Mouse (Mus musculus): Measurements from ENCODE around the gene Cdip1. TPM values are rescaled to one million over a fixed set of nuclear protein-coding genes. Genes with fewer than 3 reads are reported as not detected.
A peak's percentile ranks its signal among the peaks of the same experiment; 100 is the strongest.

Cdip1 gene
- 113 and 118 TPM in 2 replicates for polyA plus RNA-seq (2014; fragmentation: Nextera tagmentation; extraction: Ambion mirVana)

DNA sequence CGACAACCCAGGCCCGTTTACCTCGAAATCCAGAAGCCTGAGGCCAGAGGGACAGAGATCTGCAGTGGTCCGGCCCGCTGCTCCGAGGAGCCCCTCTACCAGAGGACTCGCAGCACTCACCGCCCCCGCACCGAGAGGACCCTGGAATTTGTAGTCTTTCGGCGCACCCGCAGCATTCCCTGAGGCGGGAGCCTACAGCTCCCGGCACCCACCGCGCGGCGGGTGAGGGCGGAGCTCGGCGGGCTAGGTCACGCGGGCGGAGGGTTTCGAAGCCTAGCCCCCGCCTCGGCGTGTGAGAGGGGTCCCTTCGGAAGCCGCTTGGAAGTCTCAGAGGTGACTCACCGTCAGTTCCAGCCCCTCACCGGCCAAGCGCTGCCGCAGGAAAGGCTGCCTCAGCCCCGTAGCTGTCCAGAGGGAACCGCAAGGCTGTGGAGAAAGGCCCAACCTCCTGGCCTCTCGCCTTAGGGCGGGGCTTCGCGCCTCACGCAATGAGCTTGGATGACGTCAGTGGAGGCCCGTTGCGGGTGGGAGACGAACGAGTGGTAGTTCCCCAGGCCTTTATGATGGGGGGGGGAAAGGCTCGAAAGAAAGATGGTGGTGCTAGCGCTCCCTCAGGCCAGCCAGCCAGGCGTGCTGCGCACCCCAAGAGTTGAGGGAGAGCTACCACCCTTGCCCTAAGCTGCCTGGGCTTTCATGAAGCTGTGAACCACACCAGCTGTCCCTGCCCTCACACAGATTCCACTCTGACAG is at the start of gene Cdip1:
Gene Cdip1, minus strand, starts transcription at position 483 of the 750 bp plus-strand sequence.
- H3K4me3 ChIP-seq (ENCODE audit: low read depth, low read length) = peak within 1 kb of the TSS; percentile 88
- no peaks in the 10 kb centered on the region for H3K36me3 ChIP-seq (ENCODE audit: control insufficient read depth, insufficient read depth, low read length)
- under 1% methylated on average over 51 of the region's 51 CpGs for WGBS (ENCODE audit: insufficient replicate concordance)
- H3K4me1 ChIP-seq (ENCODE audit: control insufficient read depth, insufficient read depth, low read length) = peaks cover 29% of the 10 kb centered on the region
- H3K9ac ChIP-seq (ENCODE audit: low read depth, low read length) = peak within 1 kb of the TSS; percentile 93
- H3K4me2 ChIP-seq = peak within 1 kb of the TSS; percentile 90
- H3K9me3 ChIP-seq (replicated peaks; ENCODE audit: control insufficient read depth, low read length) = no peaks in the 10 kb centered on the region
- peak within 1 kb of the TSS; percentile 99 for H3K27ac ChIP-seq (ENCODE audit: low read depth, low read length)
- no peaks in the 10 kb centered on the region for H3K27me3 ChIP-seq (ENCODE audit: control insufficient read depth, insufficient read depth, low read length)
- peak; percentile 97 for ATAC-seq (replicated peaks; ENCODE audit: insufficient number of reproducible peaks, low FRiP score, low TSS enrichment)

DNA sequence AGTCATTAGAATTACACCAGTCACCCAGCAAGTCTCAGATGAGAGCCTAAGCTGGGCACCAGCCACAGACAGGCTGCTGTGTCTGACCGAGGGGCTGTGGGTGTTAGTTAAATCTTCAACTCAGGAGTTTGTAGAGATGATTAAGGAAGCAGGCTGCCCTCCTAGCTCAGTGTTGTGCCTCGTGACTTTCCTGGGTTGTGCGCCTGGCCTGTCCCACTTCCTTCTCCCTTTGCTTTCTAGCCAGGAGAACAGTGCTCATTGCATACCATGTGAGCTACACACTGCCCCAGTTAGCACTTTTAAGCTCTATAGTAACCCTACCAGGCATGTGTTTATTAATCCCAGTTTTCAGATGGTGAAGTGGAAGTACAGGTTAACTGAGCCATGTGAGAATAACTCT is 49.5 kb upstream of the Cdip1 start:
- ATAC-seq (replicated peaks; ENCODE audit: insufficient number of reproducible peaks, low FRiP score, low TSS enrichment) = no peak
- 68% methylated on average over 3 of the region's 3 CpGs for WGBS (ENCODE audit: insufficient replicate concordance)
- no peak overlapping the region for H3K27ac ChIP-seq (ENCODE audit: low read depth, low read length)

DNA sequence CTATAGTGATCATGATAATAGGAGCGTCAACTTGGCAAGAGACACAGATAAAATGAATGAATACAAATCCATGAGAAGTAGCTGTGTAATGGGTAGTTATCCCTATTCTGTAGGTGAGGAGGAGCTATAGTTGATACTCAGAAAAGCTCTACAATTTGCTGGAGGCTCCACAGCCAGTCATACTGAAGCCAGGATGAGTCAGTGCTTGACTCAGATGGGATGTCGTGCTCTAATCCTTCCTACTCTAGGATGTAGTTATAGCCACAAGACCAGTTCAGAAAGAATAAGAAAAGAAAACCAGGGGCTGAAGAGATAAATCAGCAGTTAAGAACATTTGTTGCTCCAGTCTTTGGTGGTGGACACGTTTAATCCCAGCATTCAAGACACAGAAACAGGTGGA is 47.5 kb upstream of the Cdip1 start:
- H3K4me1 ChIP-seq (ENCODE audit: control insufficient read depth, insufficient read depth, low read length) = no peaks in the 10 kb centered on the region
- 70% methylated on average over 3 of the region's 3 CpGs for WGBS (ENCODE audit: insufficient replicate concordance)
- no peaks in the 10 kb centered on the region for H3K9me3 ChIP-seq (replicated peaks; ENCODE audit: control insufficient read depth, low read length)
- no peaks in the 10 kb centered on the region for H3K27me3 ChIP-seq (ENCODE audit: control insufficient read depth, insufficient read depth, low read length)
- no peaks in the 10 kb centered on the region for H3K36me3 ChIP-seq (ENCODE audit: control insufficient read depth, insufficient read depth, low read length)
- no peak overlapping the region for H3K27ac ChIP-seq (ENCODE audit: low read depth, low read length)
- no peak overlapping the region for H3K9ac ChIP-seq (ENCODE audit: low read depth, low read length)
- H3K4me2 ChIP-seq = no peak overlapping the region
- H3K4me3 ChIP-seq (ENCODE audit: low read depth, low read length) = no peak overlapping the region
- no peak for ATAC-seq (replicated peaks; ENCODE audit: insufficient number of reproducible peaks, low FRiP score, low TSS enrichment)

More for the DNA sequence above, 49.5 kb upstream of the Cdip1 start:
- Histone ChIP-seq H3K9me3 (replicated peaks; ENCODE audit: control insufficient read depth, low read length) (no peaks in the 10 kb centered on the region), H3K4me1 (ENCODE audit: control insufficient read depth, insufficient read depth, low read length) (no peaks in the 10 kb centered on the region), H3K27me3 (ENCODE audit: control insufficient read depth, insufficient read depth, low read length) (no peaks in the 10 kb centered on the region), H3K9ac (ENCODE audit: low read depth, low read length) (no peak overlapping the region), H3K4me3 (ENCODE audit: low read depth, low read length) (no peak overlapping the region), H3K4me2 (no peak overlapping the region), H3K36me3 (ENCODE audit: control insufficient read depth, insufficient read depth, low read length) (no peaks in the 10 kb centered on the region)

- Histone ChIP-seq H3K27ac (ENCODE audit: low read depth, low read length) (no peak within 1 kb of the TSS), H3K4me2 (no peak within 1 kb of the TSS), H3K36me3 (ENCODE audit: control insufficient read depth, insufficient read depth, low read length) (no peaks in the 10 kb centered on the region), H3K4me1 (ENCODE audit: control insufficient read depth, insufficient read depth, low read length) (no peaks in the 10 kb centered on the region), H3K9me3 (replicated peaks; ENCODE audit: control insufficient read depth, low read length) (no peaks in the 10 kb centered on the region), H3K9ac (ENCODE audit: low read depth, low read length) (no peak within 1 kb of the TSS), H3K4me3 (ENCODE audit: low read depth, low read length) (no peak within 1 kb of the TSS), H3K27me3 (ENCODE audit: control insufficient read depth, insufficient read depth, low read length) (no peaks in the 10 kb centered on the region)
- no peak for ATAC-seq (replicated peaks; ENCODE audit: insufficient number of reproducible peaks, low FRiP score, low TSS enrichment)
- WGBS (ENCODE audit: insufficient replicate concordance) = 69% methylated on average over 3 of the region's 3 CpGs
Measured at GRCm38 (mm10) chr16:4835191-4835590, 45.1 kb upstream of the Cdip1 start, which contains the start of gene 4930562C15Rik. TSS of gene 4930562C15Rik (plus strand) at chr16:4835416.

- Histone ChIP-seq H3K4me3 (ENCODE audit: low read depth, low read length) (no peak overlapping the region), H3K9me3 (replicated peaks; ENCODE audit: control insufficient read depth, low read length) (no peaks in the 10 kb centered on the region), H3K27ac (ENCODE audit: low read depth, low read length) (no peak overlapping the region), H3K4me1 (ENCODE audit: control insufficient read depth, insufficient read depth, low read length) (no peaks in the 10 kb centered on the region), H3K9ac (ENCODE audit: low read depth, low read length) (no peak overlapping the region), H3K27me3 (ENCODE audit: control insufficient read depth, insufficient read depth, low read length) (no peaks in the 10 kb centered on the region), H3K4me2 (no peak overlapping the region), H3K36me3 (ENCODE audit: control insufficient read depth, insufficient read depth, low read length) (no peaks in the 10 kb centered on the region)
- ATAC-seq (replicated peaks; ENCODE audit: insufficient number of reproducible peaks, low FRiP score, low TSS enrichment) = no peak
- WGBS (ENCODE audit: insufficient replicate concordance) = 56% methylated on average over 2 of the region's 2 CpGs
Measured at GRCm38 (mm10) chr16:4833858-4834257, 43.8 kb upstream of the Cdip1 start.

DNA sequence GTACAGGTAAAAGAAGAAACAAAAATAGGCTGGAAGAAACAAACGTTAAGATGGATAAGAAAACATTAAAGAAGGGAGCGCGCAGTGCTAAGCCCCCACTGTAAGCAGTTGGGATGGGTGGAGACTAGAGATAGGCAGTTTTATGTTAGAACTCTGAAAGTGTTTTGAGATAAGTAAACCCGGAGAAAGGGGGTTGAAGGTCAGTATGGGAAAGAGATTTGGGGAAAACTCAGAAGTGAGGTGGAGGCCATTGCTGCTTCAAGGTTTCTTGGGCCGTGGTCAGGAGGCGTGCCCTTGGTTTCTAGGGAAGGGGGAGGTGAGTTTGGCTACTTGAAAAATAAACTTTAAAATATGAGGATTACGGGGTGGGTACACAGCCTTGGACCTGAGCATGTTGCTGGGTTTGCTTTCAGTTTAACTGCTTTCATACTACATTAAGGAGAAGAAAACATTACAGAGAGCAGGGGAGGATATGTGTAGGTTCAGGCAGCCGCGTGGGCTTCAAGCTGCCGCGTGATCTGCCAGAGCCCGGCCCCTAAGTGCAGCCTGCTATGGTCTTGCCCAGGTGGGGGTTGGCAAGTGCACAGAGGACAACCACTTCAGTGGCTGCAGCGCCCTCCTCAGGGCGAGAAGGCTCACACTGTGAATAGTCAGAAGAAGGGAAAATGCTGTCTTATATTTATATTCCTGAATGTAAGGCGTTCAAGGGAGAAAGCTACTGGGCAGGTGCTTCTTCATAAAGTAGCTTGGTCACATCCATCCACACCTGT is 41.7 kb upstream of the Cdip1 start:
- Histone ChIP-seq H3K9ac (ENCODE audit: low read depth, low read length) (no peak overlapping the region), H3K36me3 (ENCODE audit: control insufficient read depth, insufficient read depth, low read length) (no peaks in the 10 kb centered on the region), H3K4me1 (ENCODE audit: control insufficient read depth, insufficient read depth, low read length) (no peaks in the 10 kb centered on the region), H3K27ac (ENCODE audit: low read depth, low read length) (no peak overlapping the region), H3K27me3 (ENCODE audit: control insufficient read depth, insufficient read depth, low read length) (no peaks in the 10 kb centered on the region), H3K9me3 (replicated peaks; ENCODE audit: control insufficient read depth, low read length) (no peaks in the 10 kb centered on the region), H3K4me2 (no peak overlapping the region), H3K4me3 (ENCODE audit: low read depth, low read length) (no peak overlapping the region)
- WGBS (ENCODE audit: insufficient replicate concordance) = 60% methylated on average over 15 of the region's 15 CpGs
- ATAC-seq (replicated peaks; ENCODE audit: insufficient number of reproducible peaks, low FRiP score, low TSS enrichment) = no peak

DNA sequence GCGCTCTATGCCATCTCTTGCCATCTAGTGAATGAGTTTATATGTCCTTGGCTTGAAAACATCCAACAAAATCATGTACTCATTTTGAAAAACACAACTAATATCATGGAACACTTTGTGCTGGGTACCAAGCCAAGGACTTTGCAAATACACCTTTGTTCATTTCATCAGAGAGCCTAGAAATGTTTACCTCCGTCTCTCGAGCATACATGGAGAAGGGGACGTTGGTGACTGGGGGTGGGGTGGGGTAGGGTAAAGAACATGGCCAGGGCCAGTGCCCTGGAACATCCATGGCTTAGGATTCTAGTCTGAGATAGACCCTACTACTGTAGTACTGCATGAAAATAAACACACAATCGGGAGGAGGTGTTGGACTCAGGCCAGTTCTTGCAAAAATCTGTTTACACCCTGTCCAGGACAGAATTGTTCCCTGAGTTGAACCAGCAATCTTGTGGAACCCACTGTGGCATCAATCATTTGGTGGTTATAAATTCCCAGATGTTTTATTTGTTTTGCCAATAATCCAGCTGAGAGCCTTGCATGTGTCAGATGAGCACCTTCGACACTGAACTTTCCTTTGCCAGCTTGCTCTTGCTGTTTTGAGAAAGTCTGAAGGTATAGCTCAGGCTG is 39.3 kb upstream of the Cdip1 start:
- Histone ChIP-seq H3K4me3 (ENCODE audit: low read depth, low read length) (no peak overlapping the region), H3K9me3 (replicated peaks; ENCODE audit: control insufficient read depth, low read length) (no peaks in the 10 kb centered on the region), H3K36me3 (ENCODE audit: control insufficient read depth, insufficient read depth, low read length) (no peaks in the 10 kb centered on the region), H3K9ac (ENCODE audit: low read depth, low read length) (no peak overlapping the region), H3K27ac (ENCODE audit: low read depth, low read length) (no peak overlapping the region), H3K27me3 (ENCODE audit: control insufficient read depth, insufficient read depth, low read length) (no peaks in the 10 kb centered on the region), H3K4me2 (no peak overlapping the region), H3K4me1 (ENCODE audit: control insufficient read depth, insufficient read depth, low read length) (no peaks in the 10 kb centered on the region)
- 77% methylated on average over 6 of the region's 6 CpGs for WGBS (ENCODE audit: insufficient replicate concordance)
- ATAC-seq (replicated peaks; ENCODE audit: insufficient number of reproducible peaks, low FRiP score, low TSS enrichment) = no peak

DNA sequence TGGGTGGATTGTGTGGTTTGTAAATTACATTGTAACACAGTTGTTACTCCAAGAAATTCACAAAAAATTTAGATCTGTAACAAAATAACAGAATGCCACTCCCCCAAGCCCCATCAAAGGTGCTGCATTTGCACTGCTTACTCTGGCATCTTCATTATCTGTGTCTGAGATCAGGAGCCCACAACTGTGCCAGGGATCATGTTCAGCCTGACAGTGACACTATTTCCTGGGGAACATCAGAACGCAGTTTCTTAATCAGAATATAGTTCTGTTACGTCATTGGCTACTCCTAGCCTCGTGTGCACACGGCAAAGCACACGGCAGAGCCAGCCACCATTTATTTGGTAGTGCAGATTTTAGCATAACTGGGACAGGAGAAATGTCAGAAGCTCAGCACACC is 37.5 kb upstream of the Cdip1 start:
- H3K9me3 ChIP-seq (replicated peaks; ENCODE audit: control insufficient read depth, low read length) = no peaks in the 10 kb centered on the region
- no peaks in the 10 kb centered on the region for H3K27me3 ChIP-seq (ENCODE audit: control insufficient read depth, insufficient read depth, low read length)
- no peak overlapping the region for H3K9ac ChIP-seq (ENCODE audit: low read depth, low read length)
- no peak overlapping the region for H3K4me3 ChIP-seq (ENCODE audit: low read depth, low read length)
- 85% methylated on average over 5 of the region's 5 CpGs for WGBS (ENCODE audit: insufficient replicate concordance)
- H3K36me3 ChIP-seq (ENCODE audit: control insufficient read depth, insufficient read depth, low read length) = no peaks in the 10 kb centered on the region
- no peak overlapping the region for H3K27ac ChIP-seq (ENCODE audit: low read depth, low read length)
- no peak for ATAC-seq (replicated peaks; ENCODE audit: insufficient number of reproducible peaks, low FRiP score, low TSS enrichment)
- H3K4me2 ChIP-seq = no peak overlapping the region
- H3K4me1 ChIP-seq (ENCODE audit: control insufficient read depth, insufficient read depth, low read length) = no peaks in the 10 kb centered on the region
